Mouse (Mus musculus) E14TG2a.4 (cell line): ENCODE measurements around the gene Trim10.

Experiments
- CTCF ChIP-seq: conservative IDR thresholded peaks from 2 replicates; pipeline ENCODE4 v1.5.1; 2014; ENCODE audit warnings: low read length
- NANOG ChIP-seq: IDR thresholded peaks from 2 replicates; pipeline ENCODE4 v1.6.1; 2014; ENCODE audit warnings: borderline replicate concordance, low read length, mixed read lengths

DNA sequence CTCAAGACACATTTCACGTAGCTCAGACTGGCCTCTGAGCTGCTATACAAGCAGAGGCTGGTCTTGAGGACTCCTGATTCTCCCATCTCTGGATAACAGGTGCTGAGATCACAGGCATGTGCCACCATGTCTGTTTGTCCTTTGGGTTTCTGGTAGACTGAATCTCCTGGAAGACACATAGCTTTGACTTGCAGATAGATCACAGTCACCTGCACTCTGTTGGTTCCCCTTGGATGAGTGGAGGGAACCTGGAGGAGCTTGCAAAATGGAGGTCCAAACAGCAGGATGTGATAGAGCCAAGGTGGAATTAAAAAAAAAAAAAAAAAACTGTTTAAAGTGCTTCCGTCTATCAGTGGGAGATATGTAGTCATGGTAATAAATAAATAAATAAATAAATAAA lies 538 bp upstream of the Trim10 start:
- TF ChIP-seq CTCF (no peak), NANOG (no peak)
